Mouse (Mus musculus): ENCODE measurements around the gene Smurf2.

Gene Smurf2

GRCm38 (mm10) chr11:106920551-106921379, at the start of gene Smurf2:
TSS of gene Smurf2 (minus strand) at chr11:106920715.
- peak; percentile 84 for DNase-seq (ENCODE audit: low spot score)

DNA sequence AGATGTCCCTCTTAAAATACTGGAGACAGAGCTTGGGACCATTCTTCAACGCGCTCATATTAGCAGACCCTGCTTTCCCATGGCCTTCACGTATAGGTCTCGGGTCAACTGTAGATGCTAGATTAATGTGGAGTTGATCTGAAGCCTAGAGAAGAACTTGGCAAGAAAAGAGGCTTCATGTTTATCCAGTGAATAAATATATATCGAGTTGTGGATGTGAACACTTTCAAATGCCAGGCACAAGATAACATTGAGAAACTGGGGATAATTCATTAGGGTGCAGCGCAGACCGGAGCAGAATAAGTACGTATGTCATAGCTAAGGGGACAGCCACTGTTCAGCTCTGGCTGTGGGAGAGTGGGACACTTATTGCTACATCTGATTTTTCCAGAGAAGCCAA, 49.3 kb upstream of the Smurf2 start:
- DNase-seq (ENCODE audit: low spot score) = no peak

DNA sequence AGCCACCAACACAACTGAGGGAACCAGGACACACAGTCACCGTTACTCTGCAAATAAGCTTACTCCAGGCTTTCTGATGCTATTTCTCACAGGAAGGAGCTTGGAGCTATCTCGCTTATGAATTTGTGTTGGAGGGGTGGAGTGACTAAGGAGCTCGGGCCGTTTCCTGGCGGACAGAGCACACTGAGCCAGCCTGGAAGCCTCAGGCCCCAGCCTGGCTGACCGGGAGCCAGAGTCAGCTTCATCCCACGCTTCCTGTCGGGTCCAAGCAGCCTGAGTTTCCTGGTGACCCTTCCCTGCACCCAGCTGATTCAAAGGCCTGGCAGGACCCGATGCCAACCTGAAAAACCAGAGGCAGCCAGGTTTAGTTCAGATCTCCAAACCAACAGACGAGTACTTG, 47.1 kb upstream of the Smurf2 start:
- DNase-seq (ENCODE audit: low spot score) = peak; percentile 79

DNA sequence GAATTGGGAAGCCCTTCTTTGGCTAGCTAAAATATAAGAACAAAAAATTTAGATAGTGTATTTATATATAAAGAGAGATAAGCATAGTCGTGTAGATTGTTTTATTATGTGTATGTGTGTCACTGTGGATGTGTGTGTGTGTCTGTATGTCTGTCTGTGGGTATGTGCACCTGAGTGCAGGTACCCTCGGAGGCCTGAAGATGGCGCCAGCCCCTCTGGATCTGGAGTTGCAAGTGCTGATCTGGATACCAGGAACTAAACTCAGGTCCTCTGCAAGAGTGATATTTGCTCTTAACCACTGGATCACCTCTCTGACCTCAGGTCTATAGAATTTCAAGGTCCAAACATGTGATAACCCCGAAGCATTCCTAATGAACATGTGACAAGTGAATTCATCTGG, 45.4 kb upstream of the Smurf2 start:
- no peak for DNase-seq (ENCODE audit: low spot score)

DNA sequence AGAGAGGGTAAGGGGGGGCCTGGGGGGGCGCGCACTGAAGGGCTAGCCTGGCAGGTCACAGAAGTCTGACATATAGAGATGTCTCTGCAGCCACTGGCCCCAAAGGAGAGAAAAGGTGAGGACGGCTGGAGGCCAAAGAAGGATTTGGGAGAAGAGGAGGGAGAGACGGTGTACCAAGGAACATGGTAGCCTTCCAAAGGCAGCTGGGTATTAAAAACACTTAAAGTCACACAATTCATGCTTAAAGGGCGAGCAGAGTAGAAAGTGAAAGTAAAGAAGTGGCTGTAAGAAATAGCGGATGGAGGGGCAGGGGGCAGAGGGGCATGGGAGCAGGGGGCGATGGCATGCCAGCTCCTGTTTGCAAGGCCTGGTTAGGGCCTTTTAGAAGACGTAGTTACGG, 41.8 kb upstream of the Smurf2 start:
- DNase-seq (ENCODE audit: low spot score) = no peak

- DNase-seq (ENCODE audit: low spot score) = peak; percentile 61
Observed at GRCm38 (mm10) chr11:106961471-106962081, 41.1 kb upstream of the Smurf2 start.

DNA sequence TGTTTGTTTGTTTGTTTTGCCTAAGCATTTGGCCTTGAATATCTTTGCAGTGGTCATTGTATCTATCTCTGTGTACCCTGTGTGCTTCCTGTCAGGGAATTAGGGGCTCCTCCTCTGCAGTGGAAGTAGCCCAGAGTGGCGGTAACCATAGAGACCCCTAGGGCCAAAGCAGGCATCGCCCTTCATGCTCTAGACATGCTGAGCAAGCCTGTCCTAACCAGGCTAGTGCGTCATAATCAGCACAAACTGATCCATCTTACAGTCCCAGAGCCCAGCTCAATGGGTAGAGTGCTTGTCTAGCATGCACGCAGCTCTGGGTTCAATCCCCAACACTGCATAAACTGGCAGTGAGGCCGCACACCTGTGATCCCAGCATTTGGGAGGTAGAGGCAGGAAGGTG, 38.6 kb upstream of the Smurf2 start:
- no peak for DNase-seq (ENCODE audit: low spot score)

- DNase-seq (ENCODE audit: low spot score) = no peak
Observed at GRCm38 (mm10) chr11:106958407-106959071, 38.0 kb upstream of the Smurf2 start.

- peak; percentile 90 for DNase-seq (ENCODE audit: low spot score)
Observed at GRCm38 (mm10) chr11:106957271-106957980, 36.9 kb upstream of the Smurf2 start.

- DNase-seq (ENCODE audit: low spot score) = no peak
Observed at GRCm38 (mm10) chr11:106954566-106954965, 34.1 kb upstream of the Smurf2 start.

GRCm38 (mm10) chr11:106954116-106954515, 33.6 kb upstream of the Smurf2 start:
- DNase-seq (ENCODE audit: low spot score) = no peak

GRCm38 (mm10) chr11:106937306-106937705, 16.8 kb upstream of the Smurf2 start:
- DNase-seq (ENCODE audit: low spot score) = no peak

GRCm38 (mm10) chr11:106930366-106930765, 9.9 kb upstream of the Smurf2 start:
- no peak for DNase-seq (ENCODE audit: low spot score)

DNA sequence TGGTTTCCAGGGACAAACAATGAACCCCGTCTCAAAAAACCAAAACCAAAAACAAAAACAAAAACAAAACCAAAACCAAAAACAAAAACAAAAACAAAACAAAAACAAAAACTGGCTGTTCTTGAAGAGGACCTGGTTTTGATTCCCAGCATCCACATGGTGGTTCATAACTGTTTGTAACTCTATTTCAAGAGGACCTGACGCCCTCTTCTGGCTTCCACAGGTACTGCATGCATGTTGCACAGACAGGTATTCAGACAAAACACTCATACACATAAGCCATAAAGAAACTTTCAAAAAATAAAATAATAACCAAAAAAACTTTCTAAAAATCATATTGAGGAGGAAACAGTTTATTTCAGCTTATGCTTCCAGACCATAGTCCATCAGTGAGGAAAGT, 8.4 kb upstream of the Smurf2 start:
- DNase-seq (ENCODE audit: low spot score) = no peak

DNA sequence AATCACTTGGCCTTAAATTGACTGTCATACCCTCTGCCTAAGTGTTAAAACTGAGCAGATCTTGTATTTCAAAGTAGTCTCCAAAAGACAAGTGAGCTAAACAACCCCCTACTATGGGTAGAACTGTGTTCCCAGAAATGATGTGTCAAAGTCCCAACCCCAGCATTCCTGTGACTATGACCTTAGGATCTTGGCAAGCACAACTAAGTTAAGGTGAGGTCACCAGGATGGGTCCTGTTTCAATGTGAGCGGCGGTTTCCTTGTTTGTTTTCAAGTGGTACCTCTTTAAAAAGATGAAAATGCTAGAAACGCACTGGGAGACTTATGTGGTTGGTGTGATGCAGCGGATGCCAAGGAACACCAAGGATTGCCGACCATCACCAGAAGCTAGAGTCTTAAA, 7.4 kb upstream of the Smurf2 start:
- DNase-seq (ENCODE audit: low spot score) = no peak

- no peak for DNase-seq (ENCODE audit: low spot score)
Observed at GRCm38 (mm10) chr11:106927226-106927625, 6.7 kb upstream of the Smurf2 start.

GRCm38 (mm10) chr11:106926732-106927131, 6.2 kb upstream of the Smurf2 start:
- no peak for DNase-seq (ENCODE audit: low spot score)

DNA sequence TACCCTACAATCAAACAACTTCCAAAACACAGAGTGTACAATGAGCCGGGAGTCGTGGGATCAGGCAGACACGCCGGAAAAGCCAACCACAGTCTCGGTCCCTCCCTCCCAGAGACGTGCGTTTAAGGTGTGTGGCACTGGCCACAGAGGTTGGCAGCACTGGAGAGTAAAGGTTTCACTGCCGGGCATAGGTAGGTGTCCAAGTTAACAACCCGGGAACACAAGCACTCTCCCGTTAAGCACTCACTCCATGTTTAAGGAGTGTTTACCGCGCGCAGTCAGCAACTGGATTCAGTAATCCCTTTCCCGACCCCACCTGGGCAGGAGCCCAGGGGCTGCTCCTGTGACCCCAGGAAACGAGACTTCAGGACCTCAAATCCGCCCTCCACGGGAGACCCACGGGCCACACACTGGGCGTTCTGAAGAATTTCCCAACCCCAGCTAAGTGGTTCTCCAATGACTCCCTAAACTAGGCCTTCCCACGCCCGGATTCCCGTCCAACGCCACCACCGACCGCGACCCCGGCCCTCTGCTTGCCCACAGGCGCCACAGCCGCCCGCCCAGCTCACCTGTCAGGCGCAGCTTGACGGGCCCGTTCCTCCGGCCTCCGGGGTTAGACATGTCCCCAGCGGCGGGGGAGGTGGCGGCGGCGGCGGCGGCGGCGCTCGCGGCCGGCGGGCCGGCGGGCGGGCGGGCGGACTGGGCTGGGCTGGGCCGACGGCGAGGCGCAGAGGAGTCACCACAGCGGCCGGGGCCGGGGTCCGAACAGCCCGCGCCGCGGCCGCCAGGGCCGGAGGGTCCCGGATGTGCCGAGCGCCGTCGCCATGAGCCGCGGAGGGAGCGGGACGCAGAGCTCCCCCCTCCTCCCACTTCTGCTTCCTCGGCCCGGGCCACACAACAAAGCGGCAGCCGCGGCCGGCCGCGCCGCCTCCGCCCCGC, 634 bp downstream of the Smurf2 start:
- peak; percentile 47 for DNase-seq (ENCODE audit: low spot score)

DNA sequence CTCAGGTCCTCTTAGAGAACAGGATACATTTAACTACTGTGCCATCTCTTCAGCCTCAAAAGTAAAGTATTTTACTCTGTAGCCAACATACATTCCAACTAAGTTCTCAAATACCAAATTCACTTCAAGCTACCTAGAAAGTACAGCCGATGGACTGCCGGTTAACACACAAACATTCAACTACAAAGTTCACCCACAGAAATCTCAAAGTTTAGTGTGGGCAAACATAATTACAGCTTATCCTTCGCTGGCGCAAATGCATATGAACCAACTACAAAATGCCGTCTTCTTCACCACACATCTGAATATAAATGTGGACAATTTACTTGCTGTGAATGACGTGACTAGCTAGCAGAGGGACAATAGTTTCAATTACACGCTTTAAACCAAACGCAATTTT, 1.6 kb downstream of the Smurf2 start:
- no peak for DNase-seq (ENCODE audit: low spot score)

DNA sequence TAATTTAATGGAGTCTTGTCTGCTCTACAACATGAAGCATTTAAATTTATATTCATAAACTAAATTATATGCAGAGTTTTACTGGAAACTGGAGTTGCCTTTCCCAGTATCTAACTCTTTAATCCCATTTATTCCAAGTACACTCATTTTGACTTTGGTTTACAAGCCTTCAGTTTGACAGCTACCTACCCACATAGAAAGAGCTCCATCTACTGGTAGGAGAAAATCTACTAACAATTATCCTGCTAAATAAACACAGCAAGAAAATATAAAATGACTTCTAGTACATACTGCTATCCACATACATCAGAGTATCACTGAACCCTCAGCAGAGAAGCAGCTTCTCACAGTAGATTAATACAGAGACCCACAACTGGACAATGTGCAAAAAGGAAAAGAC, 9.3 kb downstream of the Smurf2 start:
- peak; percentile 26 for DNase-seq (ENCODE audit: low spot score)

GRCm38 (mm10) chr11:106908016-106908415, 12.5 kb downstream of the Smurf2 start:
- DNase-seq (ENCODE audit: low spot score) = peak; percentile 12
